Mouse (Mus musculus) neural tube, embryonic 14.5 days (tissue): Measurements from ENCODE around the gene 4933434E20Rik. TPM values are rescaled to one million over a fixed set of nuclear protein-coding genes. Genes with fewer than 3 reads are reported as not detected.

Experiments used
- ATAC-seq: fragments of 200-750 bp; cut with Nextera tagmentation; 2 replicates; pipeline ENCODE4 v1.8.0; 2017; ENCODE audit warnings: low read depth, mild to moderate bottlenecking, moderate TSS enrichment, moderate library complexity
- H3K27ac ChIP-seq: fragments of 300-500 bp; sonication (generic); 2 replicates; pipeline ENCODE4 v1.5.1; 2014; ENCODE audit warnings: low read depth, mild to moderate bottlenecking, control low read depth, low read length, moderate library complexity, mixed read lengths
- H3K27me3 ChIP-seq: fragments of 300-500 bp; sonication (generic); 2 replicates; pipeline ENCODE4 v1.6.1; 2014; ENCODE audit warnings: low read length; ENCODE audit not compliant: control insufficient read depth, insufficient read depth
- H3K36me3 ChIP-seq: fragments of 300-500 bp; sonication (generic); 2 replicates; pipeline ENCODE4 v1.6.1; 2014; ENCODE audit warnings: low read length, mixed read lengths; ENCODE audit not compliant: control insufficient read depth, insufficient read depth
- H3K4me1 ChIP-seq: fragments of 300-500 bp; sonication (generic); 2 replicates; pipeline ENCODE4 v1.6.1; 2014; ENCODE audit warnings: low read length; ENCODE audit not compliant: control insufficient read depth, insufficient read depth
- H3K4me2 ChIP-seq: fragments of 300-500 bp; sonication (generic); 2 replicates; pipeline ENCODE4 v1.6.1; 2014; ENCODE audit warnings: mild to moderate bottlenecking, low read depth, low read length, control low read depth
- H3K4me3 ChIP-seq: fragments of 300-500 bp; sonication (generic); 2 replicates; pipeline ENCODE4 v1.5.1; 2014; ENCODE audit warnings: low read depth, low read length, control low read depth, mixed read lengths
- H3K9ac ChIP-seq: fragments of 300-500 bp; sonication (generic); replicated peaks from 2 replicates; pipeline ENCODE4 v1.6.1; 2014; ENCODE audit warnings: low read depth, mild to moderate bottlenecking, control low read depth, low read length, mixed read lengths
- H3K9me3 ChIP-seq: fragments of 300-500 bp; sonication (generic); 2 replicates; pipeline ENCODE4 v1.6.1; 2016; ENCODE audit warnings: low read length; ENCODE audit not compliant: control insufficient read depth
- WGBS: fragments of 180-500 bp; shearing (Covaris S2); extraction: QIAGEN DNeasy Blood & Tissue Kit; methylation state at CpG from one replicate; pipeline ENCODE4 v1.1.7; 2014; 5-methylcytosine and 5-hydroxymethylcytosine counted together
- polyA plus RNA-seq: library from polyadenylated mRNA; unstranded; fragments of >200 nt; fragmentation: Nextera tagmentation; extraction: Ambion mirVana; gene quantifications from 2 replicates; pipeline ENCODE4 v1.2.1, GENCODE M21; 2014

4933434E20Rik gene
- polyA plus RNA-seq, 1 experiment from 2014 or later, result 232 TPM

- no peak overlapping the region for H3K9ac ChIP-seq
- no peak overlapping the region for H3K4me3 ChIP-seq
- ATAC-seq, result no peak
- no peaks in the 10 kb centered on the region for H3K4me1 ChIP-seq
- no peak overlapping the region for H3K4me2 ChIP-seq
- no peak overlapping the region for H3K27ac ChIP-seq
- no peaks in the 10 kb centered on the region for H3K27me3 ChIP-seq
- peaks cover 38% of the 10 kb centered on the region for H3K36me3 ChIP-seq
- no peaks in the 10 kb centered on the region for H3K9me3 ChIP-seq
- 93% methylated on average over 6 of the region's 6 CpGs for WGBS
These were observed 10.1 kb downstream of the 4933434E20Rik start for GRCm38 (mm10) chr3:90061549-90061948.

DNA sequence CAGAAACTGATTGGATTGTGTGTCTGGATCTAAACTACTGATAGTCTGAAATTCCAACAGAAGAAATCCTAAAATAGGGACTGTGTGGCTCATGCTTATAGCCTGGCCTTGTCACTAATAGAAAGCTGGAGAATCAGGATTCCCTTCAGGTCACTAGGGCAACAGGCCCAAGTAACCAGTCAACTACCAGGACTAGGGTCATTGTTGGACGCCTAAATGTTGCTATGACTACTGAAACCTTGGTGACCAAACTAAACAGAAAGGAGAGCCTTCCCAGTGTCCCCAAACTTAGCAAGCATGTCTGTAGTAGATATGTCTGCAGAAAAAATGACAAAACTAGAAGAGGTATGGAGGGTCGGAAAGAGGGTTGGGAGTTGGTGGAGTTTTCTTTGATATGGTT, 11.1 kb downstream of the 4933434E20Rik start:
- Histone ChIP-seq H3K36me3 (peaks cover 38% of the 10 kb centered on the region), H3K9me3 (no peaks in the 10 kb centered on the region), H3K4me1 (no peaks in the 10 kb centered on the region), H3K4me3 (no peak overlapping the region), H3K4me2 (no peak overlapping the region), H3K27ac (no peak overlapping the region), H3K9ac (no peak overlapping the region), H3K27me3 (no peaks in the 10 kb centered on the region)
- ATAC-seq, result no peak
- WGBS, result 67% methylated on average over 2 of the region's 2 CpGs

DNA sequence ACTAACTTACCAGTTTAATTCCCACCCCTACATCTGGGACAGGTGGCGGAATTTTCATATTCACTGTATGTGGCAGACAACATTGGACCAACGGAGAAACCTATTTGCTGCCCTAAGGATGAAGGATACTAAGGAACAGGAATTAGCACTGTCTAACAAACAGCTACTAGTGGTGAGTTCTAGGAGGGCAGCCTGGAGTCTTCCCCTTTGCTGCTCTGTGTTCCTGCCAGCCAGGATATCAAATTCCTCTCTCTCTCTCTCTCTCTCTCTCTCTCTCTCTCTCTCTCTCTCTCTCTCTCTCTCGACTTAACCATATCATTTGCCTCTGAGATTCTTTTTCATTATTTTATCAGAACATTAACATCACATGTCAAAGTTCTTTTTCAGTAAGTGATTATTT, 12.9 kb downstream of the 4933434E20Rik start:
- H3K4me3 ChIP-seq, result no peak overlapping the region
- no peak for ATAC-seq
- peaks cover 31% of the 10 kb centered on the region for H3K36me3 ChIP-seq

DNA sequence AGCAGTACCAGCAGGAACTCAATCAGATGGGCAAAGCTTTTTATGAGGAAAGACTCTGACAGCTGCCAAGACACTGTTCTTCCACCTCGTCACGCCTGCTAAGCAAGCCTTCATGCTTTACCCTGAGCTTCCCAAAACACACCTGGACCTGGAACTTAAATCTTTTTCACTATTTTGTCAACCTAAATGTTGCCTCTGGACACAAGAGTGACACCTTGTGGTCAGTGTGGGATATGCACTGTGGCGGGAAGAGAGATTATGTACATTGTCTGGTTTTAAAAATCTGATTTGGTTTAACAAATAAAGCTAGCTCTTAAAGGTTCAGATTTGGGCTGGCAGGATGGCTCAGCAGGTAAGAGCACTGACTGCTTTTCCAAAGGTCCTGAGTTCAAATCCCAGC, 14.1 kb downstream of the 4933434E20Rik start:
- Histone ChIP-seq H3K4me1 (no peaks in the 10 kb centered on the region), H3K27ac (no peak overlapping the region), H3K9ac (no peak overlapping the region), H3K4me3 (no peak overlapping the region), H3K36me3 (peaks cover 27% of the 10 kb centered on the region), H3K4me2 (no peak overlapping the region), H3K27me3 (no peaks in the 10 kb centered on the region), H3K9me3 (no peaks in the 10 kb centered on the region)
- 62% methylated on average over 3 of the region's 3 CpGs for WGBS
- no peak for ATAC-seq

More for the DNA sequence above, 12.9 kb downstream of the 4933434E20Rik start:
- 86% methylated on average over 3 of the region's 3 CpGs for WGBS
- H3K9me3 ChIP-seq, result no peaks in the 10 kb centered on the region
- no peak overlapping the region for H3K9ac ChIP-seq
- no peaks in the 10 kb centered on the region for H3K27me3 ChIP-seq
- no peak overlapping the region for H3K27ac ChIP-seq
- no peak overlapping the region for H3K4me2 ChIP-seq
- H3K4me1 ChIP-seq, result no peaks in the 10 kb centered on the region

DNA sequence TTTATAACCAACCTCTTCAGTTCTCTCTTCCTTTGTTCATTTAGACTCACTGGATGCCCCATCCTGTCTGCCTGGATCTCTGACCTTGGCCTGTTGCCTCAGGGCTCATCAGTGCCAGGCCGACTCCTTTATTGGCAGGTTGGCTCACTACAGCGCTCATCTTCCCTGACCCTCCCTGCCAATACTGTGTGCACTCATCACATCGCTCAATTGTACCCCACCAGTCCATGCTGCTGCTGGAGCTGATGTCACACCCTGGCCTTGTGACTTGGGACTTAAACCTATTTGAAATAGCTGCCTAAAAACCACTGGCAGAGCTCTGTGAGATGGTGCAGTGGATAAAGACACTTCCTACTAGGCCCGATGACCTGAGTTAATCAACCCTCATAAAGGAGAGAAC, 16.4 kb downstream of the 4933434E20Rik start:
- WGBS, result 90% methylated on average over 4 of the region's 4 CpGs
- H3K9me3 ChIP-seq, result no peaks in the 10 kb centered on the region

DNA sequence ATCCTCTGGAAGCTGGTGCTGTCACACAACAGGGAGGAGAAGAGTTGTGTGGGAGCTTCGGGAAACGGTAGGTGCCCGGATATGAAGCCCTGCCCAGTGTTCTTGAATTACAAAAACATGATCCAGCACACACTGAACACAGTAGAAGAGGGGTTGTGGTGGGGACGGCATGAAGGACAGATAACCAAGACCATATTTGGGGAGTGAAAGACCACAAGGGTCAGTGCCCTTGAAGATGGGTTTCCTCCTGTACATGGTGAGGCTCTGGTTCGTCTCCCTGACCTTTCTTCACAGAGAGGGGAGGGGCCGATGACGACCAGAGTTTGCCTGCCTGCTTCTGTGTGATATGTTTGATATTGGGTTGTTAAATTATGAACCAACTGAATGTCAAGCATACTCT, 18.3 kb downstream of the 4933434E20Rik start:
- Histone ChIP-seq H3K36me3 (no peaks in the 10 kb centered on the region; the same call in 1 of the 2 replicates), H3K4me1 (no peaks in the 10 kb centered on the region), H3K4me3 (no peak overlapping the region), H3K27me3 (no peaks in the 10 kb centered on the region), H3K4me2 (no peak overlapping the region), H3K27ac (no peak overlapping the region), H3K9me3 (no peaks in the 10 kb centered on the region), H3K9ac (no peak overlapping the region)
- 83% methylated on average over 7 of the region's 7 CpGs for WGBS
- no peak for ATAC-seq

More for the DNA sequence above, 16.4 kb downstream of the 4933434E20Rik start:
- no peak overlapping the region for H3K9ac ChIP-seq
- 0 out of 2 replicates have a peak, but pooled peaks have one; percentile 24 for ATAC-seq
- peaks cover 9% of the 10 kb centered on the region for H3K36me3 ChIP-seq
- H3K4me2 ChIP-seq, result no peak overlapping the region
- H3K4me3 ChIP-seq, result no peak overlapping the region
- no peak overlapping the region for H3K27ac ChIP-seq
- H3K27me3 ChIP-seq, result no peaks in the 10 kb centered on the region
- H3K4me1 ChIP-seq, result no peaks in the 10 kb centered on the region

DNA sequence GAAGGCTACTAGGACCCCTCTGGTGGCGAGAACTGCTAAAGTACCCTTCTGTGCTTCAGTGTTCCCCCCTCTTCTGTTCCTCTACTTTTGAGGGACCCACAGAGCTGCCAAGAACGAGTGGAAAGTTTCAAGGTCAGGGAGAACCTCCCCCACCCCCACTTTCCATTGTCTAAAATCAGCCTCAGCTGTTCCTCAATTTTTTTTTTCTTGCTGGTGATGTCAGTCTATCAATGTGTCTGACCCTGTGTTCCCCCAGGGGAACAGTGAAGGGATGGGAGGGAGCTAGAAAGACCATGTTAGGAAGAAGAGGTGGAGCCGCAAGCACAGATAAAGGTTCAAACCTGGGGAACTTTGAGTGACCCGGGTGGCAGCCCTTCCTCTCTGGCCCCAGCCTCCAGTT, 20.9 kb downstream of the 4933434E20Rik start, which contains the start of gene Tpm3:
Gene Tpm3, plus strand, starts transcription at position 356 of the 400 bp plus-strand sequence.
- no peak within 1 kb of the TSS for H3K4me3 ChIP-seq
- no peaks in the 10 kb centered on the region for H3K9me3 ChIP-seq
- H3K9ac ChIP-seq, result no peak within 1 kb of the TSS
- no peak for ATAC-seq
- no peak within 1 kb of the TSS for H3K4me2 ChIP-seq
- no peak within 1 kb of the TSS for H3K27ac ChIP-seq
- WGBS, result 76% methylated on average over 4 of the region's 4 CpGs
- H3K36me3 ChIP-seq, result no peaks in the 10 kb centered on the region
- H3K27me3 ChIP-seq, result no peaks in the 10 kb centered on the region
- H3K4me1 ChIP-seq, result no peaks in the 10 kb centered on the region

GRCm38 (mm10) chr3:90076921-90077716, 25.7 kb downstream of the 4933434E20Rik start:
- no peaks in the 10 kb centered on the region for H3K27me3 ChIP-seq
- ATAC-seq, result no peak
- WGBS, result 9% methylated on average over 5 of the region's 5 CpGs
- H3K4me1 ChIP-seq, result peaks cover 13% of the 10 kb centered on the region
- no peak overlapping the region for H3K27ac ChIP-seq
- H3K4me2 ChIP-seq, result no peak overlapping the region
- no peaks in the 10 kb centered on the region for H3K9me3 ChIP-seq
- no peak overlapping the region for H3K9ac ChIP-seq
- H3K4me3 ChIP-seq, result no peak overlapping the region
- H3K36me3 ChIP-seq, result no peaks in the 10 kb centered on the region

DNA sequence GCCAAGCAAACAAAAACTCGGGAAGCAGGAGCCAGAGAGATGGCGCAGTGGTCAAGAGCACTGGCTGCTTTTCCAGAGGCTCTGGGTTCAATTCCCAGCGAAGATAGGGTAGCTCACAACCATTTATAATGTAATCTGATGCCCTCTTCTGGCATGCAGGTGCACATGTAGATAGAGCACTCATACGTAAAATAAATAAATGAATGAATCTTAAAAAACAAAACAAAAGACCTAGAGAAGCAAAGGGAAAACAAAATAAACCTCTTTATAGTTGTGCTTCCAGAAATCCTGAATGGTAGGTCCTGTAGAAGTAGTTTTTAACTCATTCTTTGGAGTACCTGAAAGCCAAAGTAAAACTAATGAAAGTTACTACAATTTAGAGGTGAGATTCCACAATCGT, 26.8 kb downstream of the 4933434E20Rik start:
- Histone ChIP-seq H3K9ac (no peak overlapping the region), H3K4me2 (no peak overlapping the region; the same call in 1 of the 2 replicates), H3K4me1 (peaks cover 18% of the 10 kb centered on the region), H3K27me3 (no peaks in the 10 kb centered on the region), H3K4me3 (no peak overlapping the region), H3K36me3 (no peaks in the 10 kb centered on the region), H3K9me3 (no peaks in the 10 kb centered on the region), H3K27ac (no peak overlapping the region)
- WGBS, result 64% methylated on average over 5 of the region's 5 CpGs
- ATAC-seq, result no peak
